ENCODE assay signal across 9 mouse cellular contexts in the genomic region with DNA sequence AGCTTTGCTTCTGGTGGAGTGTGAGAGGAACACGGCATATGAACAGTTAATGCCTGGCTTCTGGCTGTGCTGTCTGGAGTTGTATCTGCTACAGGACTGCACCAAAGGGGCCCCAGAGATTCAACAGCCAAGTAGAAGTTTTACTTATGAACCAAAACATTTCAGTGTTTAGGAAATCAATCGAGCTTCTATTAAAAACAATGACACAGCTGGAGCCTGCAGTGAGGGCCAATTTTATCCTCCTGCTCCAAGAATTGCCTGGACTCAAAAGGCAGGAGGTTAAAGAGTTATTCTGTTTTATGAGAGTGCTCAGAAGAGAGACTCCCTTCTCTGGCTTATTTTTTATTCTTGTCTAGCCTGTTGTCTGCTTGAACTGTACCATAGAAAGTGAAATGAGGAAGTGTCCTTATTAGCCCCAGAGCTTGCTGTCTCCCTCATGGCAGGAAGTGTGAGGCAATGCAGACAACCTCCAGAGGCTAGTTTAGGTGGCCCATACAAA.
A peak's percentile ranks its signal among the peaks of the same experiment; 100 is the strongest.
DNase-seq lines count a peak whose midpoint lies in the region; ATAC-seq lines count a peak whose summit lies in the region.
"Had no signal": no experiment of that assay in that cellular context is flagged by ENCODE, and none has a peak within 500 bp of the region (broad histone marks: within the 10 kb centered on the region; RNA-seq: fewer than 3 reads in every experiment).

No protein-coding gene starts in this region.

- no peaks in the 10 kb centered on the region for H3K4me1 ChIP-seq in liver, embryonic 12.5 days
- no peaks in the 10 kb centered on the region for H3K4me1 ChIP-seq in liver, embryonic 16.5 days (ENCODE audit: control insufficient read depth, low read depth, low read length)
- H3K4me1 ChIP-seq in stomach, embryonic 14.5 days (ENCODE audit: control insufficient read depth, insufficient read depth, low read length) = 0 out of 2 replicates have a peak, but pooled peaks cover 3% of the 10 kb centered on the region
- H3K4me1 ChIP-seq: embryonic facial prominence, embryonic 15.5 days had no signal

- peak; percentile 11 to 24 for DNase-seq in cerebellum, postnatal 10 days
- DNase-seq in cerebellum, adult 8-10 months = no peak
- peak; percentile 3 for DNase-seq in liver
- no peak for DNase-seq in frontal cortex, postnatal 25 days (ENCODE audit: low spot score in 2 of 2)

- H3K4me3 ChIP-seq in liver, embryonic 12.5 days = no peak overlapping the region
- no peak overlapping the region for H3K4me3 ChIP-seq in liver, embryonic 16.5 days (ENCODE audit: low read depth, low read length)
- H3K4me3 ChIP-seq in stomach, embryonic 14.5 days (ENCODE audit: low read depth, low read length) = no peak overlapping the region
- H3K4me3 ChIP-seq: embryonic facial prominence, embryonic 15.5 days had no signal

- no peaks in the 10 kb centered on the region for H3K27me3 ChIP-seq in liver, embryonic 12.5 days (replicated peaks)
- H3K27me3 ChIP-seq in liver, embryonic 16.5 days (ENCODE audit: control insufficient read depth, insufficient read depth, low read depth, low read length) = no peaks in the 10 kb centered on the region
- no peaks in the 10 kb centered on the region for H3K27me3 ChIP-seq in stomach, embryonic 14.5 days (ENCODE audit: control insufficient read depth, insufficient read depth, low read length)
- H3K27me3 ChIP-seq: embryonic facial prominence, embryonic 15.5 days had no signal

- no peaks in the 10 kb centered on the region for H3K36me3 ChIP-seq in liver, embryonic 12.5 days
- no peaks in the 10 kb centered on the region for H3K36me3 ChIP-seq in liver, embryonic 16.5 days (ENCODE audit: control insufficient read depth, insufficient read depth)
- H3K36me3 ChIP-seq in stomach, embryonic 14.5 days (ENCODE audit: control insufficient read depth, insufficient read depth, low read length) = no peaks in the 10 kb centered on the region
- H3K36me3 ChIP-seq: embryonic facial prominence, embryonic 15.5 days had no signal

- no peak for ATAC-seq in liver, embryonic 12.5 days
- ATAC-seq in granulocyte monocyte progenitor cell, adult 5-6 weeks (replicated peaks; ENCODE audit: poor library complexity, severe bottlenecking) = peak; percentile 99
- ATAC-seq in liver, embryonic 16.5 days (ENCODE audit: low read depth) = peak; percentile 61
- ATAC-seq in stomach, embryonic 14.5 days (ENCODE audit: insufficient number of reproducible peaks, insufficient read depth, low FRiP score, low read depth) = peak; percentile 82

- no peak overlapping the region for H3K27ac ChIP-seq in liver, embryonic 12.5 days
- H3K27ac ChIP-seq in liver, embryonic 16.5 days (ENCODE audit: low read length) = no peak overlapping the region
- peak overlapping the region; percentile 58; the same call in 1 of the 2 replicates for H3K27ac ChIP-seq in stomach, embryonic 14.5 days (ENCODE audit: low read length)
- H3K27ac ChIP-seq: embryonic facial prominence, embryonic 15.5 days had no signal

- H3K9me3 ChIP-seq in liver, embryonic 12.5 days (replicated peaks) = no peaks in the 10 kb centered on the region
- H3K9me3 ChIP-seq in liver, embryonic 16.5 days (replicated peaks; ENCODE audit: control insufficient read depth, low read length) = no peaks in the 10 kb centered on the region
- no peaks in the 10 kb centered on the region for H3K9me3 ChIP-seq in stomach, embryonic 14.5 days (ENCODE audit: control insufficient read depth, low read depth, low read length)
- H3K9me3 ChIP-seq: embryonic facial prominence, embryonic 15.5 days had no signal

- no peak overlapping the region for H3K4me2 ChIP-seq in liver, embryonic 12.5 days
- 0 out of 2 replicates have a peak overlapping the region, but pooled peaks have one; percentile 1 for H3K4me2 ChIP-seq in liver, embryonic 16.5 days (ENCODE audit: low read depth, low read length)
- no peak overlapping the region for H3K4me2 ChIP-seq in stomach, embryonic 14.5 days (replicated peaks; ENCODE audit: low read depth, low read length)
- H3K4me2 ChIP-seq: embryonic facial prominence, embryonic 15.5 days had no signal

- H3K9ac ChIP-seq in liver, embryonic 12.5 days = no peak overlapping the region
- H3K9ac ChIP-seq in liver, embryonic 16.5 days (ENCODE audit: low read depth, low read length) = no peak overlapping the region
- H3K9ac ChIP-seq in stomach, embryonic 14.5 days (replicated peaks; ENCODE audit: low read depth, low read length) = no peak overlapping the region
- H3K9ac ChIP-seq: embryonic facial prominence, embryonic 15.5 days had no signal

- 44% methylated on average over 2 of the region's 2 CpGs for WGBS in liver, embryonic 12.5 days (ENCODE audit: insufficient replicate concordance)
- 36% methylated on average over 2 of the region's 2 CpGs for WGBS in liver, embryonic 16.5 days (ENCODE audit: insufficient replicate concordance)
- 18% methylated on average over 2 of the region's 2 CpGs for WGBS in stomach, embryonic 14.5 days

Comparison
In these comparisons a context has a peak if more than half of its experiments do, and no peak if none do; other contexts are left out.
1. DNase-seq: peak in cerebellum, postnatal 10 days (2 of 2) and liver (single experiment); none in cerebellum, adult 8-10 months (single experiment) and frontal cortex, postnatal 25 days (0 of 2).